Mouse (Mus musculus) E14TG2a.4 (cell line): ENCODE measurements around the gene Pip4p1.

ENCODE experiments used
- CTCF ChIP-seq: conservative IDR thresholded peaks from 2 replicates; pipeline ENCODE4 v1.5.1; 2014; ENCODE audit warnings: low read length
- NANOG ChIP-seq: IDR thresholded peaks from 2 replicates; pipeline ENCODE4 v1.6.1; 2014; ENCODE audit warnings: borderline replicate concordance, low read length, mixed read lengths
- POU5F1 ChIP-seq: IDR thresholded peaks from 2 replicates; pipeline ENCODE4 v1.6.1; 2014; ENCODE audit warnings: low read length, borderline replicate concordance

- no peak for TF ChIP-seq CTCF
- TF ChIP-seq NANOG = no peak
- no peak for TF ChIP-seq POU5F1
Observed at GRCm38 (mm10) chr14:50929951-50930350, 705 bp downstream of the Pip4p1 start.
